7 mouse cellular contexts compared by ENCODE assay signal in the genomic region with DNA sequence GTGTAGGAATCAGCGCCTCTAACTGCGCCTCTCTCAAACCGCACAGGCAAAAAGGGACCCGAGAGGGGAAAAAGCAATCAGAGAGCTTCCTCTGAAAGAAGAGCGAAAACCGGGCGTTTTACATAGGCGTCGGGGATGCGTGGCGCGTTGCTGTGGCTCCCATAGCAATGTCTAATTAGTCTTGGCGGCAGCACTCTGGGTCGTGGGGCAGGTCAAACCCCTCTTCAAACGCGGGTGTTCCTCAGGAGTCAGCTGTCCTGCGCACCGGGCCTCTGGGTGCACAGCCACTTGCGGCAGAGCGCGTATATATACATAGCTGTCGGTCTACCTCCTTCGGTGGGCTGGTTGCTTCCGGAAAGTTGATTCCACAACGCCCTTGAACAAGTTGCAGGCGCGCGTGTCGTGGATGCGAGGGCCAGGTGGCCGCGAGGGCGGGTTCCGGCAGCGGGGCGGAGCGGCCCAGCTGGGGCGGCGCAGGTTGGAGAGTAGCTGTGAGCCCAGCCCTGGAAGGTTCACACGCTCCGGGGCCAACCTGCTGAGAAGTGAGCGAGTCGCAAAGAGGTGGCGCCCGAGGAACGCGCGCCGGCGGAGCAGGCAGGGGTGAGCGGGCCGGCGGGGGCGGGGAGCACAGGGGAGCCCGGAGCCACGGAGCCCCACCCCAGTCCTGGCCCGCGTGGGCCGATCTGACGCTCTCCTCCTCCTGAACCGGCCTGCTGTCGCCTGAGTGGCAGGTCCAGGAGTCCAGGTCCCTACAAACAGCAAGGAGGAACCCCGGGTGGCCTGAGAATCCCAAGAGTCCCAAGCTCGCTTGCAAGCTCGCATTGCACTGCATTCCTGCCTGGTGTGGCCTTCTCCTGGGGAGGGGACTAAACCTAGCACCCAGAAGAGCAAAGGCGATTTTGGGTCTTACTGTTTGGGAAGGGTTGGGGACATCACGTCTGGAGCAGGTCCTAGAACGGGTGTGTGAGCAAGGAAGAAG. TPM values are rescaled to one million over a fixed set of nuclear protein-coding genes. Genes with fewer than 3 reads are reported as not detected.
DNase-seq lines count a peak whose midpoint lies in the region; ATAC-seq and TF ChIP-seq lines count a peak whose summit lies in the region.

A gene (minus strand): TSS at position 597 of the 979 bp plus-strand sequence.

- peaks cover 38% of the 10 kb centered on the region for H3K27me3 ChIP-seq in embryonic facial prominence, embryonic 13.5 days
- peaks cover 14% of the 10 kb centered on the region for H3K27me3 ChIP-seq in liver, adult 2 months (ENCODE audit: control insufficient read depth, insufficient read depth, low read length)
- peaks cover 46% of the 10 kb centered on the region for H3K27me3 ChIP-seq in midbrain, postnatal 0 days (ENCODE audit: insufficient read depth, low read length)

- DNase-seq in adrenal gland, postnatal 4 days (ENCODE audit: low spot score in 2 of 2) = peak; percentile 7 to 13
- DNase-seq in heart, adult 9 months (ENCODE audit: low spot score in 2 of 2) = peak; percentile 37 to 45
- peak; percentile 35 to 62 for DNase-seq in kidney, adult 8-10 months
- peak; percentile 15 for DNase-seq in liver, adult 2 months (ENCODE audit: extremely low read depth, low read depth, low spot score)
- DNase-seq in midbrain, postnatal 0 days (ENCODE audit: low spot score) = no peak
- peak; percentile 16 for DNase-seq in testis, postnatal 14 days (ENCODE audit: low spot score)

- ATAC-seq in embryonic facial prominence, embryonic 13.5 days (ENCODE audit: insufficient number of reproducible peaks, insufficient read depth, low FRiP score, low TSS enrichment, low read depth) = peak; percentile 71
- ATAC-seq in midbrain, postnatal 0 days (ENCODE audit: low FRiP score) = peak; percentile 64; the same call in 1 of the 2 replicates

- H3K9me3 ChIP-seq in embryonic facial prominence, embryonic 13.5 days = no peaks in the 10 kb centered on the region
- no peaks in the 10 kb centered on the region for H3K9me3 ChIP-seq in midbrain, postnatal 0 days (ENCODE audit: low read length)

- TF ChIP-seq CTCF in liver, adult 2 months (IDR thresholded peaks at IDR 0.05; ENCODE audit: low read depth, low read length) = peak; percentile 29; the same call in 1 of the 2 replicates
- TF ChIP-seq CTCF in midbrain, postnatal 0 days (IDR thresholded peaks at IDR 0.05) = peak; percentile 44

- H3K79me2 ChIP-seq in liver, adult 2 months (ENCODE audit: control insufficient read depth, insufficient read depth, low read length) = no peaks in the 10 kb centered on the region

- H3K27ac ChIP-seq in embryonic facial prominence, embryonic 13.5 days = peak within 1 kb of the TSS; percentile 78
- H3K27ac ChIP-seq in liver, adult 2 months (replicated peaks; ENCODE audit: insufficient read depth, low read depth, low read length) = no peak within 1 kb of the TSS
- H3K27ac ChIP-seq in midbrain, postnatal 0 days (ENCODE audit: low read depth, low read length) = no peak within 1 kb of the TSS

- H3K4me1 ChIP-seq in embryonic facial prominence, embryonic 13.5 days = peaks cover 40% of the 10 kb centered on the region
- peaks cover 5% of the 10 kb centered on the region; the same call in 1 of the 2 replicates for H3K4me1 ChIP-seq in liver, adult 2 months (ENCODE audit: control insufficient read depth, insufficient read depth, low read length)
- peaks cover 7% of the 10 kb centered on the region; the same call in 1 of the 2 replicates for H3K4me1 ChIP-seq in midbrain, postnatal 0 days (ENCODE audit: insufficient read depth, low read length)

- no peaks in the 10 kb centered on the region for H3K36me3 ChIP-seq in embryonic facial prominence, embryonic 13.5 days
- no peaks in the 10 kb centered on the region for H3K36me3 ChIP-seq in liver, adult 2 months (ENCODE audit: control insufficient read depth, insufficient read depth, low read length)
- no peaks in the 10 kb centered on the region for H3K36me3 ChIP-seq in midbrain, postnatal 0 days (ENCODE audit: insufficient read depth, low read length)

- no peak for TF ChIP-seq POLR2A in liver, adult 2 months (IDR thresholded peaks at IDR 0.05; ENCODE audit: extremely low read depth, insufficient read depth, low read length)

- H3K4me2 ChIP-seq in embryonic facial prominence, embryonic 13.5 days = peak within 1 kb of the TSS; percentile 83
- H3K4me2 ChIP-seq in midbrain, postnatal 0 days (ENCODE audit: low read depth, low read length, poor library complexity, severe bottlenecking) = peak within 1 kb of the TSS; percentile 88

- peak within 1 kb of the TSS; percentile 63 for H3K4me3 ChIP-seq in embryonic facial prominence, embryonic 13.5 days
- H3K4me3 ChIP-seq in liver, adult 2 months (ENCODE audit: insufficient read depth, low read depth, low read length) = peak within 1 kb of the TSS; percentile 39; the same call in 1 of the 2 replicates
- H3K4me3 ChIP-seq in midbrain, postnatal 0 days (ENCODE audit: low read depth, low read length) = peak within 1 kb of the TSS; percentile 45

- under 1% methylated on average over 68 of the region's 68 CpGs for WGBS in embryonic facial prominence, embryonic 13.5 days
- 1% methylated on average over 68 of the region's 68 CpGs for WGBS in liver, adult 2 months
- WGBS in midbrain, postnatal 0 days = 1% methylated on average over 56 of the region's 68 CpGs

- H3K9ac ChIP-seq in embryonic facial prominence, embryonic 13.5 days = peak within 1 kb of the TSS; percentile 79
- peak within 1 kb of the TSS; percentile 24; the same call in 1 of the 2 replicates for H3K9ac ChIP-seq in liver, adult 2 months (ENCODE audit: low read depth, low read length)
- peak within 1 kb of the TSS; percentile 29; the same call in 1 of the 2 replicates for H3K9ac ChIP-seq in midbrain, postnatal 0 days (replicated peaks; ENCODE audit: low read length, poor library complexity, severe bottlenecking)

RNA-seq across cellular contexts. Expression of the gene that starts here (rescaled TPM):
- 1 to 10 TPM in 1 of 2 experiments, under 1 TPM in 1; 0.45 to 1.0 TPM for total RNA-seq in adrenal gland, postnatal 4 days (2021)
- 23.8 and 31.3 TPM in 2 replicates for polyA plus RNA-seq in embryonic facial prominence, embryonic 13.5 days (2015; fragmentation: Nextera tagmentation; extraction: Ambion mirVana)
- not detected in 2 replicates for total RNA-seq in liver, adult 2 months (2014; rRNA removed)
- polyA plus RNA-seq in liver, adult 2 months (2012; rRNA removed) = not detected in 2 replicates
- 0.85 and 2.5 TPM in 2 replicates for total RNA-seq in midbrain, postnatal 0 days (2014; rRNA removed)
- polyA plus RNA-seq in midbrain, postnatal 0 days (2015; fragmentation: Nextera tagmentation; extraction: Ambion mirVana) = 2.3 TPM in 2 replicates

Comparison
In these comparisons a context has a peak if more than half of its experiments do, and no peak if none do; other contexts are left out.
1. Peak in DNase-seq, H3K4me3 ChIP-seq and H3K9ac ChIP-seq in liver, adult 2 months; RNA of the gene not detected or under 1 TPM.
2. H3K9ac ChIP-seq: peak in every context shown above with its lines; median percentile 79 in embryonic facial prominence, embryonic 13.5 days; 29 in midbrain, postnatal 0 days; 24 in liver, adult 2 months.